Mouse (Mus musculus) neural tube, embryonic 12.5 days (tissue): ENCODE data around the gene E130218I03Rik. TPM values are rescaled to one million over a fixed set of nuclear protein-coding genes. Genes with fewer than 3 reads are reported as not detected.

ENCODE experiments used
- ATAC-seq: fragments of 200-750 bp; cut with Nextera tagmentation; 2 replicates; pipeline ENCODE4 v1.8.0; 2017; ENCODE audit warnings: low read depth, mild to moderate bottlenecking, moderate TSS enrichment, moderate library complexity; ENCODE audit not compliant: low FRiP score
- H3K27ac ChIP-seq: fragments of 300-500 bp; sonication (generic); 2 replicates; pipeline ENCODE4 v1.5.1; 2016
- H3K27me3 ChIP-seq: fragments of 300-500 bp; sonication (generic); replicated peaks from 2 replicates; pipeline ENCODE4 v1.6.1; 2016; ENCODE audit warnings: mild to moderate bottlenecking
- H3K36me3 ChIP-seq: fragments of 300-500 bp; sonication (generic); 2 replicates; pipeline ENCODE4 v1.6.1; 2016; ENCODE audit warnings: mild to moderate bottlenecking
- H3K4me1 ChIP-seq: fragments of 300-500 bp; sonication (generic); 2 replicates; pipeline ENCODE4 v1.6.1; 2016
- H3K4me2 ChIP-seq: fragments of 300-500 bp; sonication (generic); replicated peaks from 2 replicates; pipeline ENCODE4 v1.6.1; 2016; ENCODE audit warnings: mild to moderate bottlenecking
- H3K4me3 ChIP-seq: fragments of 300-500 bp; sonication (generic); 2 replicates; pipeline ENCODE4 v1.5.1; 2016
- H3K9ac ChIP-seq: fragments of 300-500 bp; sonication (generic); 2 replicates; pipeline ENCODE4 v1.6.1; 2016; ENCODE audit warnings: mild to moderate bottlenecking
- H3K9me3 ChIP-seq: fragments of 300-500 bp; sonication (generic); 2 replicates; pipeline ENCODE4 v1.6.1; 2016; ENCODE audit warnings: mild to moderate bottlenecking
- WGBS: fragments of 180-500 bp; shearing (Covaris S2); methylation state at CpG from one replicate; pipeline ENCODE4 v1.1.7; 2016; 5-methylcytosine and 5-hydroxymethylcytosine counted together
- polyA plus RNA-seq: library from polyadenylated mRNA; unstranded; fragments of >200 nt; fragmentation: Nextera tagmentation; extraction: Ambion mirVana; gene quantifications from 2 replicates; pipeline ENCODE4 v1.2.1, GENCODE M21; 2016

The E130218I03Rik gene
- polyA plus RNA-seq, 1 experiment from 2014 or later = 0.84 TPM

GRCm38 (mm10) chr4:134272731-134273416 is 29.4 kb downstream of the E130218I03Rik start:
- H3K4me2 ChIP-seq = peak overlapping the region; percentile 33
- H3K4me3 ChIP-seq = no peak overlapping the region
- H3K4me1 ChIP-seq = no peaks in the 10 kb centered on the region
- no peak for ATAC-seq
- no peaks in the 10 kb centered on the region for H3K9me3 ChIP-seq
- H3K27ac ChIP-seq = no peak overlapping the region
- H3K27me3 ChIP-seq = no peaks in the 10 kb centered on the region
- 30% methylated on average over 12 of the region's 13 CpGs for WGBS
- peaks cover 14% of the 10 kb centered on the region for H3K36me3 ChIP-seq
- H3K9ac ChIP-seq = no peak overlapping the region

DNA sequence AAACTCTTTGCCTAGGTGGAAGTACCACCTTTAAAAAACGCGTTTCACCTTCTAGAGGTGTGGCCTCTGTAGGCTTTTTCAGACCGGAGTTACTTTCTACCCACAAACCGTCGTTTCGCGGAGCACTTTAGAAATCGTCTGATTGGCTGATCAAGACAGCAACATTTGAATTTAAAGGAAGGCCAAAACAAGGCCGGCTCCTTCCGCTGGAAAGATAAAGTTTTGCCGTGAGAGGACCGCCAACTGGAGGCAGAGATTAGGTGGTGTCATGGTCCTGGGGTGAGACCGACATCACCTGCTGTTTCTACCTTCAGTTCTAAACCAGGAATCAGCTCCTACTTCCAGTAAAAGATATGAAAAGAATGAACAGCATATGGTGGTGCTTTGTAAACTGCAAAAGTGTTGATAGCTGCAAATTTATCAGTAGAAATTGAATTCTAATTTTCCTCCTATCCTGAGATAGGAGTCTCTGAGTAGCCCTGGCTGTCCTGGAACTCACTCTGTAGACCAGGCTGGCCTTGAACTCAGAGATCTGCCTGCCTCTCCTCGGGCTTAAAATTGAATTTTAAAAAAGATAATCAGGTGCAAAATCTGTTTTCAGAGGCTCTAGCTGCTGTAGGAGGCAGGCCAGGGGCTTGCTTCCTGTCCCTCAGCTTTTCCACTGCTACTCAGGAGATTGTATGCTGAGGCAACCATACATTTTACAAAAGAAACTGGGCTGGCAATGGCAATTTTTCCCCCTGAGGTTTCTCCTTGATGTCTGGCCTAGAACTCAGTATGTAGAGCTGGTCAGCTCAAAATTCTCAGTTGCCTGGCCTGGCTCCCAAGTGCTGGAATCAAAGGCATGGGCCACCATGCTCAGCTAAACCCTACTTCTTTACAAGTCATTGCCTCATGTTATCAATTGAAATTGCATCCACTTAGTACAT is 30.2 kb downstream of the E130218I03Rik start:
- peak overlapping the region; percentile 33 for H3K4me2 ChIP-seq

GRCm38 (mm10) chr4:134284942-134285341 is 41.5 kb downstream of the E130218I03Rik start:
- no peak for ATAC-seq
- no peak overlapping the region for H3K4me2 ChIP-seq
- WGBS = 98% methylated on average over 2 of the region's 2 CpGs
- H3K9me3 ChIP-seq = no peaks in the 10 kb centered on the region
- H3K9ac ChIP-seq = no peak overlapping the region
- H3K36me3 ChIP-seq = peaks cover 40% of the 10 kb centered on the region
- no peaks in the 10 kb centered on the region for H3K27me3 ChIP-seq
- H3K27ac ChIP-seq = no peak overlapping the region
- H3K4me3 ChIP-seq = no peak overlapping the region
- peaks cover 20% of the 10 kb centered on the region for H3K4me1 ChIP-seq

More for the DNA sequence above, 30.2 kb downstream of the E130218I03Rik start:
- Histone ChIP-seq H3K27ac (no peak overlapping the region), H3K27me3 (no peaks in the 10 kb centered on the region), H3K9me3 (no peaks in the 10 kb centered on the region), H3K36me3 (peaks cover 20% of the 10 kb centered on the region), H3K4me1 (no peaks in the 10 kb centered on the region), H3K9ac (no peak overlapping the region), H3K4me3 (no peak overlapping the region)
- 8% methylated on average over 14 of the region's 14 CpGs for WGBS
- ATAC-seq = no peak

DNA sequence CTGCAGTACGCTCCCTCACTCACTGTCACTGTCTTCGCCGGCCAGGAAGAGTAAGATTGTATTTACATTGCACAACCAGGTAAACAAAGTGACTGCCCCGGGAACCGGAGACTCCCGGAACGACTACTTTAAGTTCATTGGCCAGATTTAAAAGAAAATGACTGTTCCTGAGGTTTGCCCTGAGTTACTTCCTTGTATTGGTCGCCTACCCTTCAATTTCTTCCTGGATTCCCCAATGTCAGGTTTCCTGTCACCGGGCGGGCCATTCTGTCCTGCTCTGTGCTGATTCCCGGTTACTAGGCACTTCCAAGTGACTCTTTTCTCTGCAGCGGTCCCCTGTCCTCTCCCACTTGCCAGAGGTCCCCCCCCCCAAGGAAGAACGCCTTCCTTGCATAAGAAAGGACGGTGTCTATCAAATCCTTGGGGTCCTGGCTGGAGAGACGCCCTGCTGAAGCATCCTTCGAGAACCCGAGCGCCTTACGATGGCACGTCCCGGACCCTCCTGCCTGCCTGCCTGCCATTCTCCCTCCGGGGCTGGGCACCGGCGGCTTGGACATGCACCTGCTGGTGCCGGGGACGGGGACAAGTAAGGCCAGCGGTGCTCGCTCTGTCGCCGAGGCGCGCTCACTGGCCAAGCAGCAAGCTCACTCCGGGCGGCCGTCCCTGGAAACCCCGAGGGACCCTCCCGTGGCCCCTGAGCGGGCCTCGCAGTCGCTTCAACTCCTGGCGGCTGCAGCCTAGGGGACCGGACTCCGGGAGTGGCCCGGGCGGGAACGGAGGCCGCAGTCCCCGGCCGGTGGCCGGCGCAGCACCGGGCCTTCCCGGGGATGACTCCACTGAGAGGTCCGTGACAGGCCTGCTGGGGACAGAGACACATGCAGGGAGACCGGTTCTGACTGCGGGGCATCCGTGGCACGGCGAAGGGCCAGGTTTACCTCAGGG is 43.0 kb downstream of the E130218I03Rik start:
- 2% methylated on average over 59 of the region's 59 CpGs for WGBS
- peak; percentile 28 for ATAC-seq
- H3K4me3 ChIP-seq = peak overlapping the region; percentile 98
- peak overlapping the region; percentile 96 for H3K4me2 ChIP-seq
- no peaks in the 10 kb centered on the region for H3K9me3 ChIP-seq
- H3K9ac ChIP-seq = peak overlapping the region; percentile 97
- peaks cover 25% of the 10 kb centered on the region for H3K36me3 ChIP-seq
- H3K27ac ChIP-seq = peak overlapping the region; percentile 70
- H3K4me1 ChIP-seq = peaks cover 20% of the 10 kb centered on the region
- H3K27me3 ChIP-seq = no peaks in the 10 kb centered on the region

DNA sequence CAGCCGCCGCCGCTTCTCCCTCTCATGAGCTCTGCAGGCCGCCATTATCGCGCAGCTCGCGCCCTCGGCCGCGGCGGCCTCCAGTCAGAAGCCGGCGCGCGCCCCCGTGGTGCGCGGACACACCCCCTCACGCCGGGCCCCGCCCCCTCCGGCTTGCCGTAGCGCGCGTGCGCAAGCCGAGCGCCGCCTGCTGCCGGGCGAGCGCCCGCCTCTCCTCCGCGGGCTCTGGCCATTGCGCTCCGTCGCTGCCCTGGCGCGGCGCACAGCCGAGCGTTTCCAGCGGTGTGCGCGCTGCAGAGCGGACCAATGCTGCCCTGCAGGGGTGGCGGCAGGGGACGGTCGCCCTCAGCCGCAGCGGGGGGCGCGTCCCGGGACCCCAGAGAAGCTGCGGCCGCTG is 43.7 kb downstream of the E130218I03Rik start:
- no peaks in the 10 kb centered on the region for H3K9me3 ChIP-seq
- WGBS = under 1% methylated on average over 57 of the region's 59 CpGs
- peaks cover 20% of the 10 kb centered on the region for H3K36me3 ChIP-seq
- no peaks in the 10 kb centered on the region for H3K27me3 ChIP-seq
- peaks cover 20% of the 10 kb centered on the region for H3K4me1 ChIP-seq
- peak; percentile 95 for ATAC-seq
- peak overlapping the region; percentile 96 for H3K4me2 ChIP-seq
- peak overlapping the region; percentile 97 for H3K9ac ChIP-seq
- peak overlapping the region; percentile 98 for H3K4me3 ChIP-seq
- peak overlapping the region; percentile 100 for H3K27ac ChIP-seq

- peak; percentile 79 for ATAC-seq
- Histone ChIP-seq H3K4me3 (peak within 1 kb of the TSS; percentile 98), H3K27ac (peak within 1 kb of the TSS; percentile 100), H3K4me1 (peaks cover 20% of the 10 kb centered on the region), H3K36me3 (peaks cover 15% of the 10 kb centered on the region), H3K9ac (peak within 1 kb of the TSS; percentile 97), H3K9me3 (no peaks in the 10 kb centered on the region), H3K4me2 (peak within 1 kb of the TSS; percentile 96), H3K27me3 (no peaks in the 10 kb centered on the region)
- WGBS = under 1% methylated on average over 43 of the region's 43 CpGs
Observed at GRCm38 (mm10) chr4:134287575-134288025, 44.1 kb downstream of the E130218I03Rik start, which contains the start of gene Pdik1l. Gene Pdik1l, minus strand, starts transcription at chr4:134287895.

DNA sequence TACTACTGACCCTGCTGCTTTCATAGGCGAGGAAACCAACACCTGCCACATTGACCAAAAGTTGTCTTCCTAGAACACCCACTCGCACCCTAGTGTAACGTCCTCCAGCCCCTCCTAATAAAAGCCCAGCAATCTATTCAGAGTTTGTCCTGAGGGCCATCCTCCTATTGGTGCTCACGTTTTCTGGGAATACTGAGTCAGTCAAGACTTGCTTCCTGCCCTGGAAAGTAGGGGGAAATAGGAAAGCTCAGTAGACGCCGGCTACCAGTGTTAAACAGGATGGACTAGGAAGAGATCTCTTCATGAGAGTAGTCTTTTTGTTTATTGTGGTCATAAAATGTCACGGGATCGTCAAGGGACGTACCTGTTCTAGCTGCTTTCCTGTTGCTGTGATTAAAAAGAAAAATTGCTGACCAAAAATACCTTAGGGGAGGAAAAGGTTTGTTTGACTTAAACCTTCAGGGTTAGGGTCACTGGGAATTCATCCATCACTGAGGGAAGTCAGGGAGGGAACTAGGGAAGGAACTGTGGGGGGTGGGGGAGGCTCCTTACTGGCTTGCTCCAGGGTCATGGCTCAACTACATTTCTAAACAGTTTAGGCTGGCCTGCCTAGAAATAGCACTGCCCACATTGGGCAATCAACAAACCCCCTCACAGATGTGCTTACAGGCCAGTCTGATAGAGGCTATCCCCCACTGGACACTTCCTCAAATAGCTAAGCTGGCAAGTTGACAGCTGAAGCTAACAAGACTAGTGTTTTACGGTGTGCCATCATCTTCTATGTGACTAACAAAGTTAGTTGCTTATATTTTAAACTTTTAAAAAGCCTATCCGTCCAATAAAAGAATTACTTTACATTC is 45.2 kb downstream of the E130218I03Rik start:
- Histone ChIP-seq H3K9ac (peak overlapping the region; percentile 97), H3K36me3 (peaks cover 9% of the 10 kb centered on the region), H3K4me2 (peak overlapping the region; percentile 96), H3K9me3 (no peaks in the 10 kb centered on the region), H3K27me3 (no peaks in the 10 kb centered on the region), H3K27ac (peak overlapping the region; percentile 100; the same call in 1 of the 2 replicates), H3K4me1 (peaks cover 20% of the 10 kb centered on the region), H3K4me3 (peak overlapping the region; percentile 98)
- 30% methylated on average over 11 of the region's 11 CpGs for WGBS
- no peak for ATAC-seq

DNA sequence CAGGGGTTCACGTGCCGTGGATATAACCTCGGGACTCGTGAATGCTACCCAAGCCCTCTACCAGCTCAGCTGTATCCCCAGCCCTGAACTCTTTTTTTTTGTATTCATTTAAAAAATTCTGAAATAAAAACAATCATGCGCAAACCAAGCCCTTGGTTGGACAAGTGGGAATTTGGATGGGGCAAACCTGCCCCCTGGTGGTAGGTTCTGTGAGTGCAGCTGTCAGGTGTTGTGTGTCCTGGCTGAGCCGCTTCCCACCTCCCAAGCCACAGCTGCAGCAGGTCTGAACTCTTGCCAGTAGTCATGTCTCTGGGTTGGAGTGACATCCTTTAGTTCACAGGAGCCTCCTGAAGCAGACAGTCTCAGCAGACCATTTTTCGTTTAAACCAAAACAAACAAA is 48.6 kb downstream of the E130218I03Rik start:
- no peak overlapping the region for H3K4me3 ChIP-seq
- no peaks in the 10 kb centered on the region; the same call in 1 of the 2 replicates for H3K9me3 ChIP-seq
- no peak for ATAC-seq
- no peak overlapping the region for H3K4me2 ChIP-seq
- H3K27me3 ChIP-seq = no peaks in the 10 kb centered on the region
- H3K36me3 ChIP-seq = no peaks in the 10 kb centered on the region
- peaks cover 9% of the 10 kb centered on the region; the same call in 1 of the 2 replicates for H3K4me1 ChIP-seq
- no peak overlapping the region for H3K9ac ChIP-seq
- WGBS = 26% methylated on average over 7 of the region's 7 CpGs
- no peak overlapping the region for H3K27ac ChIP-seq

- 74% methylated on average over 18 of the region's 18 CpGs for WGBS
- peaks cover 8% of the 10 kb centered on the region; the same call in 1 of the 2 replicates for H3K4me1 ChIP-seq
- ATAC-seq = no peak
- no peaks in the 10 kb centered on the region for H3K27me3 ChIP-seq
- H3K36me3 ChIP-seq = no peaks in the 10 kb centered on the region
- 0 out of 2 replicates have a peak overlapping the region, but pooled peaks have one; percentile 13 for H3K9ac ChIP-seq
- no peaks in the 10 kb centered on the region; the same call in 1 of the 2 replicates for H3K9me3 ChIP-seq
- H3K27ac ChIP-seq = no peak overlapping the region
- no peak overlapping the region for H3K4me3 ChIP-seq
- no peak overlapping the region for H3K4me2 ChIP-seq
Observed at GRCm38 (mm10) chr4:134293061-134293691, 49.7 kb downstream of the E130218I03Rik start.

DNA sequence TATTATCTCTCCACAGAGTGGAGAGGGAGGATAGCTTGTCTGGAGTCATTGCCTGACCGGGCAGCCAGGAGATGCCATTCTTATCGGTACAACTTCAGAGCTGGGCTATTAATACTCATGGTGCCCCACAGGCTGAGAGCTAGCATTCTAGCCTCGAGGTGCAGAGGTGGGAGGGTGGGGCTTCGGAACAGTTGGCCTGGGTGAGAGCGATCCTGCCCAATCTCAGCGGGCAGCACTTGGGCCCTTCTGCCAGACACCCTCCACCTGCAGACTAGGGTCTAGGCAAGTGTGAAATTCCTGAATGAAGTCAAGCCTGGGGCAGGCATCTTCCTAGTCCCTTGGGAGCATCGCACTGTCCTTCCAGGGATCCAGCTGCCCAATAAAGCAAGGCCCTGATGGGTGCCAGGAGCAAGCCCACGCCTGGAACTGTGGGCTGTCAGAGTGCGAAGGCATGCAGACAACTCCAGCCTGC is 50.3 kb downstream of the E130218I03Rik start:
- no peak overlapping the region for H3K4me2 ChIP-seq
- H3K9me3 ChIP-seq = no peaks in the 10 kb centered on the region; the same call in 1 of the 2 replicates
- H3K27me3 ChIP-seq = no peaks in the 10 kb centered on the region
- peaks cover 2% of the 10 kb centered on the region; the same call in 1 of the 2 replicates for H3K4me1 ChIP-seq
- H3K27ac ChIP-seq = no peak overlapping the region
- H3K36me3 ChIP-seq = no peaks in the 10 kb centered on the region
- ATAC-seq = no peak
- WGBS = 73% methylated on average over 9 of the region's 9 CpGs
- no peak overlapping the region for H3K9ac ChIP-seq
- H3K4me3 ChIP-seq = no peak overlapping the region
